In genomic region chr15:12738301-12739093, GRCm38 (mm10) we compare ENCODE assay signal across 8 mouse cellular contexts. TPM values are rescaled to one million over a fixed set of nuclear protein-coding genes. Genes with fewer than 3 reads are reported as not detected.
DNase-seq lines count a peak whose midpoint lies in the region; ATAC-seq lines count a peak whose summit lies in the region.

No protein-coding gene starts in this region.

- intact Hi-C loops in left cerebral cortex, postnatal 14 days (cut with DNase I), result loop anchor here (5.0 kb wide), 2 partner anchors 56 to 126 kb away; no protein-coding TSS in a partner anchor

- peak; percentile 93 for DNase-seq in heart, adult 11 months
- no peak for DNase-seq in heart, adult 18-20 months
- DNase-seq in brain, adult 2 months (ENCODE audit: low read depth, low spot score), result peak; percentile 80
- peak; percentile 15 to 22 for DNase-seq in frontal cortex, postnatal 25 days (ENCODE audit: low spot score in 2 of 2)
- peak; percentile 49 to 66 for DNase-seq in left cerebral cortex, postnatal 14 days (ENCODE audit: low spot score in 2 of 2)
- DNase-seq in right cerebral cortex, postnatal 25 days, result peak; percentile 70
- DNase-seq in embryo, embryonic 9.5 days (ENCODE audit: extremely low spot score), result no peak

- no peak for ATAC-seq in erythroid progenitor cell, adult 5-6 weeks (replicated peaks; ENCODE audit: low FRiP score, poor library complexity, severe bottlenecking)

RNA-seq across cellular contexts. Expression of gene Pdzd2, which starts 1.2 kb away (rescaled TPM):
- 10 to 100 TPM; 68.0 to 82.0 TPM for total RNA-seq in heart, adult 18-20 months (2021)
- 10 to 100 TPM; 81.5 to 91.1 TPM for total RNA-seq in left cerebral cortex, postnatal 14 days (2021)
- 1.1 TPM in 1 of 2 replicates, not detected in the other for total RNA-seq in erythroid progenitor cell, adult 5-6 weeks (2015; ENCODE audit: low replicate concordance)
- total RNA-seq in erythroid progenitor cell, adult 5-6 weeks (2017; ENCODE audit: low replicate concordance), result 0.08 and 0.13 TPM in 2 replicates

Comparison
In these comparisons a context has a peak if more than half of its experiments do, and no peak if none do; other contexts are left out.
1. DNase-seq: peak in heart, adult 11 months (single experiment), brain, adult 2 months (single experiment), frontal cortex, postnatal 25 days (2 of 2), left cerebral cortex, postnatal 14 days (2 of 2) and right cerebral cortex, postnatal 25 days (single experiment); none in heart, adult 18-20 months (0 of 2) and embryo, embryonic 9.5 days (single experiment).
2. RNA of gene Pdzd2, which starts 1.2 kb away (total RNA-seq): 81.5 to 91.1 TPM in left cerebral cortex, postnatal 14 days and 68.0 to 82.0 TPM in heart, adult 18-20 months; 0.08 to 1.1 TPM in erythroid progenitor cell, adult 5-6 weeks; every median in the first group is over 10 times any median in the second.